Mouse (Mus musculus) C2C12 (cell line): Measurements from ENCODE around the gene Gfod1.

Source experiments
- CTCF ChIP-seq: IDR thresholded peaks from one replicate; pipeline ENCODE4 v1.5.1; 2011; ENCODE audit not compliant: control insufficient read depth, insufficient read depth, insufficient read length
- MYOG ChIP-seq: IDR thresholded peaks from one replicate; pipeline ENCODE4 v1.6.1; 2011; ENCODE audit not compliant: control insufficient read depth, insufficient read length; ENCODE audit errors: extremely low read depth
- USF1 ChIP-seq: IDR thresholded peaks from one replicate; pipeline ENCODE4 v1.6.1; 2011; ENCODE audit warnings: low read depth, mild to moderate bottlenecking, control low read depth, moderate library complexity

DNA sequence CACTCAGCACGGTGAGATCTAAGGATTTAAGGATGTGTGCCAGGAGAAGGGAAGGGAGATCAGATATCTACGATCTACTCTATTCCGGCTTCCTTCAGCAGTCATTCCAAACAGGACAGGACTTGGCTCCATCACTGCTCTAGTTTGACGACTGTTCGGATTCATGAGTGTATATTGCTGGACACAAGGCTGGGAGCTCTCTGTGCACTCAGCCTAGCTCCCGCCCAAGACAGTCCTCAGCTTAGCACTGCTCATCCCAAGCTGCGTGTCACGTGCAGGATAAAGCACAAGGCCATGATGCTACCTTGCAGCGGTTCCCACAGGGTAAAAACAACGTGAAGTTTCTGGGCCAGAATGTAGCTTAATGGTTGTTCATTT, 33.8 kb downstream of the Gfod1 start:
- TF ChIP-seq CTCF, result no peak
- no peak for TF ChIP-seq USF1
- no peak for TF ChIP-seq MYOG
